Mouse (Mus musculus): ENCODE measurements around the gene Cdkal1. TPM values are rescaled to one million over a fixed set of nuclear protein-coding genes. Genes with fewer than 3 reads are reported as not detected.

The Cdkal1 gene
- total and polyA plus RNA-seq, 3 experiments, result 8.7 to 13.7 (median 9.5) TPM

DNA sequence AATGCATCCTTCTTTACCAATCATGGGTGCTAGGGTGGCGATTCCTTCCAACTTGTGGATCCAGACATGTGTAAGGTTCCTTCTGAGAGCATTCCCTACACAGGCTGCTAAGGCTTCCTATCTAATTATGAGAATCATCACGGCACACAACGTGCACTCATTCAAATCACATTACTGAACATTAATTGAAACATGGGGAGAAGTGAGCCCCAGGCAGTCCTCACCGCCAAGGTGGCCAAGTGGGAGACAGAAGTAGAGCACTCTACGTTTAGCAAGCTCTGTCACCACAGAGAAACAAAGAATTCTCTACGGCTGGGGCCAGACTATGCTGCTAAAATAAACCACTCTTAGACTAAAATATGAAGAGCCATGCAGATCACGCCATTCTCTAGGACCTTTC, 240.4 kb downstream of the Cdkal1 start:
- Histone ChIP-seq H3K27ac (ENCODE audit: insufficient read depth, low read depth) (no peak overlapping the region), H3K79me2 (replicated peaks; ENCODE audit: control insufficient read depth, extremely low read depth, insufficient read depth, poor library complexity, severe bottlenecking) (no peaks in the 10 kb centered on the region), H3K9ac (ENCODE audit: insufficient read depth, low read depth) (no peak overlapping the region), H3K9me3 (replicated peaks; ENCODE audit: low read length) (no peaks in the 10 kb centered on the region), H3K36me3 (replicated peaks in 1 of 2; ENCODE audit: control insufficient read depth in 1 of 2, insufficient read depth in 1 of 2, low read length in 1 of 2) (peaks cover 0 to 4% of the 10 kb centered on the region in 2 experiments), H3K4me2 (ENCODE audit: insufficient read depth, low read depth, poor library complexity, severe bottlenecking) (no peak overlapping the region), H3K27me3 (replicated peaks) (no peaks in the 10 kb centered on the region), H3K4me3 (replicated peaks in 1 of 3; ENCODE audit: low read depth in 2 of 3, low read length in 2 of 3, poor library complexity in 1 of 3) (no peak overlapping the region), H3K4me1 (ENCODE audit: control insufficient read depth in 1 of 2, insufficient read depth in 2 of 2) (peaks cover 7 to 21% of the 10 kb centered on the region in 2 experiments)
- in situ Hi-C loops (cut with MboI; ENCODE audit: low pct_ligation_motif_present, low pct_unique_long_range_greater_than_20kb, low sequenced_read_pairs) (loop anchor here (25.0 kb wide), 1 partner anchor 503 kb away; no protein-coding TSS in a partner anchor), dilution Hi-C loops (cut with MboI; ENCODE audit: extremely low pct_ligation_motif_present, extremely low pct_unique_long_range_greater_than_20kb, low sequenced_read_pairs) (no loop called here)
- DNase-seq (ENCODE audit: extremely low read depth), result no peak
- TF ChIP-seq MAX (IDR thresholded peaks at IDR 0.05; ENCODE audit: low read length), result no peak

DNA sequence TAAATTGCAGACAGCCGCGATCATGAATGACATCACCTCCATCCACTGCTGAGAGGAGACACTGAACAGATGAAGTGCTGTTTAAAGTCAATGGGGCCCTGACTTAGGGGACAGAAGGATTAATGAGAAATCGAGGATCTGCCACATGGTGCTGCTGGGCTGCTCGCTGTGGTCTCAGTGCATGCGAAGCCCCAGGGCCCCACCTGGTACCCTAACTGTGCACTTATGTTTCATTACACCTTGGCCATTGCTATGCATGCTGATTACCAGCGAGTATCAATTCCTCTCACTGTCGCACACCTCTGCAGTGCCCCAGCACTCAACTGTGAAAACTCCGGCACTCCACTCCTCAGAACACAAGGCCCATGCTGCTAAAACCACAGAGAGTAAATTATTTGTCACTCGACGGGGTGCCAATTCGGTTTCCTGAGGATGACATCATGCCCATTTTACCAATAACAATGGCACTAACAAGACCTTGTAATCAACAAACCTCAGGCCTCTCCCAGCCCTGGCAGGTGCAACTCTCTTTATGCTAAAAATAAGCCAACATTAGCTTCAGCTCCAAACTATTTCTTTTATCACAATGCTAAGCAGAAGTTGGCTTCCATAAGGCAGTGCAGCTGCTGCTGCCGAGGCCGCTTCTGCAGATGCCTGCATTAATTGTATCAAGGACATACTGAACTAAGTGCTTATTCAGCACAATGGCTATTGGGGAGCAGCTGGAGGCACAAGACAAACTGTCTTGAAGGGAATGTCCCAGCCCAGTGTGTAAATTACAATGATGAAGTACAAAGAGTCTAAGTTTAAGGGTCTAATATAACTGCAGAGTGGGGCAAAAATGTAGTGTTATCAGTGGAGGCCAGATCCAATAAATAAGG, 245.2 kb downstream of the Cdkal1 start:
- no peaks in the 10 kb centered on the region for H3K79me2 ChIP-seq (replicated peaks; ENCODE audit: control insufficient read depth, extremely low read depth, insufficient read depth, poor library complexity, severe bottlenecking)
- in situ Hi-C loops (cut with MboI; ENCODE audit: low pct_ligation_motif_present, low pct_unique_long_range_greater_than_20kb, low sequenced_read_pairs) (loop anchor here (25.0 kb wide), 1 partner anchor 498 kb away; no protein-coding TSS in a partner anchor), dilution Hi-C loops (cut with MboI; ENCODE audit: extremely low pct_ligation_motif_present, extremely low pct_unique_long_range_greater_than_20kb, low sequenced_read_pairs) (no loop called here)
- H3K27ac ChIP-seq (ENCODE audit: insufficient read depth, low read depth), result no peak overlapping the region
- peak; percentile 65 for DNase-seq (ENCODE audit: extremely low read depth)
- no peaks in the 10 kb centered on the region for H3K9me3 ChIP-seq (replicated peaks; ENCODE audit: low read length)
- peaks cover 11 to 32% of the 10 kb centered on the region in 2 experiments for H3K4me1 ChIP-seq (ENCODE audit: control insufficient read depth in 1 of 2, insufficient read depth in 2 of 2)
- H3K4me2 ChIP-seq (ENCODE audit: insufficient read depth, low read depth, poor library complexity, severe bottlenecking), result no peak overlapping the region
- TF ChIP-seq EP300 (IDR thresholded peaks at IDR 0.05; ENCODE audit: low read length) (no peak; the same call in 1 of the 2 replicates), GABPA (IDR thresholded peaks at IDR 0.05; ENCODE audit: insufficient replicate concordance, low read depth, low read length) (no peak), POLR2A (IDR thresholded peaks at IDR 0.05; ENCODE audit: low read depth, low read length) (no peak), BHLHE40 (IDR thresholded peaks at IDR 0.05; ENCODE audit: low read depth, low read length) (peak; percentile 37), JUN (IDR thresholded peaks at IDR 0.05; ENCODE audit: insufficient read depth, low read depth, low read length) (peak; percentile 40; the same call in 1 of the 2 replicates), ZNF384 (IDR thresholded peaks at IDR 0.05; ENCODE audit: low read depth, low read length) (no peak), JUND (conservative IDR thresholded peaks at IDR 0.05; ENCODE audit: low read depth, low read length) (0 out of 2 replicates have a peak, but pooled peaks have one; percentile 8), CHD2 (IDR thresholded peaks at IDR 0.05; ENCODE audit: low read length) (no peak), ZC3H11A (IDR thresholded peaks at IDR 0.05; ENCODE audit: low read depth, low read length) (no peak), TBP (conservative IDR thresholded peaks at IDR 0.05; ENCODE audit: low read depth, low read length) (no peak), MAFK (IDR thresholded peaks at IDR 0.05; ENCODE audit: insufficient replicate concordance, low read length) (peak; percentile 87), CTCF (conservative IDR thresholded peaks at IDR 0.05 in 1 of 2, IDR thresholded peaks at IDR 0.05 in 1 of 2; ENCODE audit: low read depth in 2 of 2, low read length in 2 of 2) (no peak), PAX5 (IDR thresholded peaks at IDR 0.05; ENCODE audit: low read length) (no peak), ZMIZ1 (IDR thresholded peaks at IDR 0.05; ENCODE audit: low read depth, low read length) (no peak)
- H3K36me3 ChIP-seq (replicated peaks in 1 of 2; ENCODE audit: control insufficient read depth in 1 of 2, insufficient read depth in 1 of 2, low read length in 1 of 2), result peaks cover 0 to 11% of the 10 kb centered on the region in 2 experiments
- H3K27me3 ChIP-seq (replicated peaks), result no peaks in the 10 kb centered on the region
- no peak overlapping the region for H3K9ac ChIP-seq (ENCODE audit: insufficient read depth, low read depth)
- no peak overlapping the region for H3K4me3 ChIP-seq (replicated peaks in 1 of 3; ENCODE audit: low read depth in 2 of 3, low read length in 2 of 3, poor library complexity in 1 of 3)
